In genomic region chr2:131996369-131996768, GRCm38 (mm10) we compare ENCODE assay signal across 14 mouse cellular contexts. TPM values are rescaled to one million over a fixed set of nuclear protein-coding genes. Genes with fewer than 3 reads are reported as not detected.
"Had no signal": no experiment of that assay in that cellular context is flagged by ENCODE, and none has a peak within 500 bp of the region (broad histone marks: within the 10 kb centered on the region; RNA-seq: fewer than 3 reads in every experiment).

No protein-coding gene starts in this region.

- H3K27me3 ChIP-seq: intestine, embryonic 15.5 days; liver, embryonic 13.5 days; midbrain, embryonic 12.5 days; midbrain, embryonic 15.5 days; neural tube, embryonic 12.5 days; neural tube, embryonic 15.5 days had no signal

- H3K9me3 ChIP-seq: intestine, embryonic 15.5 days; kidney, embryonic 15.5 days; liver, embryonic 13.5 days; midbrain, embryonic 12.5 days; midbrain, embryonic 15.5 days; neural tube, embryonic 12.5 days; neural tube, embryonic 15.5 days had no signal

- H3K27ac ChIP-seq: intestine, embryonic 15.5 days; kidney, embryonic 15.5 days; liver, embryonic 13.5 days; midbrain, embryonic 12.5 days; midbrain, embryonic 15.5 days; neural tube, embryonic 12.5 days; neural tube, embryonic 15.5 days; stomach, postnatal 0 days had no signal

- H3K4me1 ChIP-seq: intestine, embryonic 15.5 days; neural tube, embryonic 12.5 days had no signal

- DNase-seq: liver, embryonic 13.5 days; lung, adult 2 months; lung, postnatal 14 days; thymus, postnatal 25 days had no signal

- H3K4me2 ChIP-seq: intestine, embryonic 15.5 days; kidney, embryonic 15.5 days; liver, embryonic 13.5 days; midbrain, embryonic 12.5 days; midbrain, embryonic 15.5 days; neural tube, embryonic 12.5 days; neural tube, embryonic 15.5 days had no signal

- H3K4me3 ChIP-seq: intestine, embryonic 15.5 days; kidney, embryonic 15.5 days; liver, embryonic 13.5 days; midbrain, embryonic 12.5 days; midbrain, embryonic 15.5 days; neural tube, embryonic 12.5 days; neural tube, embryonic 15.5 days had no signal

- H3K9ac ChIP-seq: intestine, embryonic 15.5 days; kidney, embryonic 15.5 days; liver, embryonic 13.5 days; midbrain, embryonic 12.5 days; midbrain, embryonic 15.5 days; neural tube, embryonic 12.5 days; neural tube, embryonic 15.5 days had no signal

- ATAC-seq: intestine, embryonic 15.5 days; midbrain, embryonic 15.5 days had no signal

- H3K36me3 ChIP-seq: intestine, embryonic 15.5 days; liver, embryonic 13.5 days had no signal

RNA-seq across cellular contexts. Expression of gene Prnd, which starts 45.7 kb away (rescaled TPM):
- total RNA-seq: left cerebral cortex, adult 18-20 months; liver, adult 2 months; megakaryocyte, adult 5-6 weeks had no signal
- polyA plus RNA-seq: liver, adult 2 months had no signal
